ENCODE assay signal across 12 mouse cellular contexts in genomic region chr4:150137368-150138083, GRCm38 (mm10). TPM values are rescaled to one million over a fixed set of nuclear protein-coding genes. Genes with fewer than 3 reads are reported as not detected.
DNase-seq lines count a peak whose midpoint lies in the region; ATAC-seq and TF ChIP-seq lines count a peak whose summit lies in the region.
"Had no signal": no experiment of that assay in that cellular context is flagged by ENCODE, and none has a peak within 500 bp of the region (broad histone marks: within the 10 kb centered on the region; RNA-seq: fewer than 3 reads in every experiment).

No protein-coding gene starts in this region.

- no peak for TF ChIP-seq CTCF in stomach, postnatal 0 days (IDR thresholded peaks at IDR 0.05; ENCODE audit: low read depth)
- TF ChIP-seq CTCF in liver, embryonic 14.5 days (IDR thresholded peaks at IDR 0.05; ENCODE audit: low read depth) = no peak

- H3K36me3 ChIP-seq in forebrain, embryonic 11.5 days (ENCODE audit: control insufficient read depth, insufficient read depth, low read length) = no peaks in the 10 kb centered on the region
- no peaks in the 10 kb centered on the region for H3K36me3 ChIP-seq in forebrain, embryonic 15.5 days
- no peaks in the 10 kb centered on the region for H3K36me3 ChIP-seq in stomach, embryonic 15.5 days
- H3K36me3 ChIP-seq in stomach, postnatal 0 days (ENCODE audit: control insufficient read depth, insufficient read depth, low read length) = no peaks in the 10 kb centered on the region
- no peaks in the 10 kb centered on the region for H3K36me3 ChIP-seq in liver, embryonic 14.5 days (replicated peaks; ENCODE audit: control insufficient read depth, insufficient read depth, low read depth)

- H3K4me2 ChIP-seq in forebrain, embryonic 11.5 days (ENCODE audit: low read depth, low read length, severe bottlenecking) = no peak overlapping the region
- H3K4me2 ChIP-seq in forebrain, embryonic 15.5 days (replicated peaks) = no peak overlapping the region
- H3K4me2 ChIP-seq in stomach, embryonic 15.5 days = peak overlapping the region; percentile 53
- H3K4me2 ChIP-seq in stomach, postnatal 0 days (replicated peaks; ENCODE audit: low read depth) = no peak overlapping the region
- H3K4me2 ChIP-seq in liver, embryonic 14.5 days (ENCODE audit: low read depth) = peak overlapping the region; percentile 52

- no peak overlapping the region for H3K9ac ChIP-seq in forebrain, embryonic 11.5 days (ENCODE audit: low read length)
- no peak overlapping the region for H3K9ac ChIP-seq in forebrain, embryonic 15.5 days (replicated peaks)
- H3K9ac ChIP-seq in stomach, embryonic 15.5 days = no peak overlapping the region
- H3K9ac ChIP-seq in stomach, postnatal 0 days (ENCODE audit: low read length) = no peak overlapping the region
- H3K9ac ChIP-seq in liver, embryonic 14.5 days (replicated peaks) = no peak overlapping the region

- H3K9me3 ChIP-seq in forebrain, embryonic 11.5 days (ENCODE audit: control insufficient read depth, low read length) = no peaks in the 10 kb centered on the region
- H3K9me3 ChIP-seq in forebrain, embryonic 15.5 days = no peaks in the 10 kb centered on the region
- H3K9me3 ChIP-seq in stomach, embryonic 15.5 days = no peaks in the 10 kb centered on the region
- no peaks in the 10 kb centered on the region for H3K9me3 ChIP-seq in stomach, postnatal 0 days (ENCODE audit: control insufficient read depth, low read length)
- no peaks in the 10 kb centered on the region for H3K9me3 ChIP-seq in liver, embryonic 14.5 days (ENCODE audit: control insufficient read depth, low read length)

- H3K4me1 ChIP-seq in forebrain, embryonic 11.5 days (replicated peaks; ENCODE audit: control insufficient read depth, insufficient read depth, low read length) = peaks cover 6% of the 10 kb centered on the region
- H3K4me1 ChIP-seq in forebrain, embryonic 15.5 days = peaks cover 9% of the 10 kb centered on the region
- H3K4me1 ChIP-seq in stomach, embryonic 15.5 days = peaks cover 15% of the 10 kb centered on the region
- H3K4me1 ChIP-seq in stomach, postnatal 0 days (replicated peaks; ENCODE audit: control insufficient read depth, insufficient read depth) = no peaks in the 10 kb centered on the region
- peaks cover 2 to 10% of the 10 kb centered on the region in 2 experiments; a peak in 2 of 4 replicates for H3K4me1 ChIP-seq in liver, embryonic 14.5 days (replicated peaks; ENCODE audit: control insufficient read depth in 2 of 2, insufficient read depth in 2 of 2, low read length in 1 of 2)

- H3K27ac ChIP-seq in forebrain, embryonic 11.5 days (ENCODE audit: low read depth, low read length) = no peak overlapping the region
- no peak overlapping the region for H3K27ac ChIP-seq in forebrain, embryonic 15.5 days (replicated peaks)
- no peak overlapping the region for H3K27ac ChIP-seq in stomach, embryonic 15.5 days
- H3K27ac ChIP-seq in stomach, postnatal 0 days (replicated peaks) = no peak overlapping the region
- no peak overlapping the region for H3K27ac ChIP-seq in liver, embryonic 14.5 days
- H3K27ac ChIP-seq: kidney, postnatal 0 days; macrophage had no signal

- no peak for DNase-seq in forebrain, embryonic 11.5 days (ENCODE audit: low spot score)
- DNase-seq in stomach, postnatal 0 days (ENCODE audit: low spot score) = no peak
- DNase-seq in liver, embryonic 14.5 days (ENCODE audit: low read depth in 3 of 3, low spot score in 3 of 3) = no peak
- DNase-seq in left cerebral cortex, adult 11 months (ENCODE audit: low spot score) = no peak
- DNase-seq in layer of hippocampus, postnatal 36 days = no peak
- no peak for DNase-seq in gastrocnemius, postnatal 4 days (ENCODE audit: low spot score in 2 of 2)

- TF ChIP-seq EP300 in stomach, postnatal 0 days (optimal IDR thresholded peaks at IDR 0.05) = no peak
- TF ChIP-seq EP300 in liver, embryonic 14.5 days (IDR thresholded peaks at IDR 0.05; ENCODE audit: low read depth) = no peak

- 87% methylated on average over 7 of the region's 7 CpGs for WGBS in forebrain, embryonic 11.5 days
- WGBS in forebrain, embryonic 15.5 days = 85% methylated on average over 7 of the region's 7 CpGs
- WGBS in stomach, embryonic 15.5 days = 83% methylated on average over 7 of the region's 7 CpGs
- WGBS in stomach, postnatal 0 days = 88% methylated on average over 7 of the region's 7 CpGs
- WGBS in liver, embryonic 14.5 days (ENCODE audit: insufficient replicate concordance) = 71% methylated on average over 7 of the region's 7 CpGs

- H3K27me3 ChIP-seq in forebrain, embryonic 11.5 days (ENCODE audit: control insufficient read depth, insufficient read depth, low read length) = no peaks in the 10 kb centered on the region
- no peaks in the 10 kb centered on the region for H3K27me3 ChIP-seq in forebrain, embryonic 15.5 days
- no peaks in the 10 kb centered on the region for H3K27me3 ChIP-seq in stomach, embryonic 15.5 days (replicated peaks)
- no peaks in the 10 kb centered on the region for H3K27me3 ChIP-seq in stomach, postnatal 0 days (ENCODE audit: control insufficient read depth, insufficient read depth, low read length)
- H3K27me3 ChIP-seq in liver, embryonic 14.5 days (ENCODE audit: control insufficient read depth, insufficient read depth, low read length) = no peaks in the 10 kb centered on the region

- ATAC-seq in forebrain, embryonic 11.5 days (replicated peaks; ENCODE audit: low FRiP score) = peak; percentile 9; the same call in 1 of the 2 replicates
- no peak for ATAC-seq in forebrain, embryonic 15.5 days (replicated peaks)
- no peak for ATAC-seq in stomach, embryonic 15.5 days (ENCODE audit: insufficient read depth, low FRiP score, low read depth)
- ATAC-seq in stomach, postnatal 0 days (ENCODE audit: low FRiP score, low TSS enrichment) = no peak
- no peak for ATAC-seq in liver, embryonic 14.5 days (ENCODE audit: insufficient read depth)

- H3K4me3 ChIP-seq in forebrain, embryonic 11.5 days (ENCODE audit: low read depth, low read length) = no peak overlapping the region
- H3K4me3 ChIP-seq in forebrain, embryonic 15.5 days = no peak overlapping the region
- H3K4me3 ChIP-seq in stomach, embryonic 15.5 days (replicated peaks) = no peak overlapping the region; the same call in 1 of the 2 replicates
- H3K4me3 ChIP-seq in stomach, postnatal 0 days (ENCODE audit: low read depth, low read length) = no peak overlapping the region
- no peak overlapping the region for H3K4me3 ChIP-seq in liver, embryonic 14.5 days (ENCODE audit: insufficient read depth in 1 of 2, low read depth in 2 of 2, low read length in 2 of 2)

RNA-seq across cellular contexts. Expression of gene Slc2a7, which starts 11.2 kb away (rescaled TPM):
- polyA plus RNA-seq in forebrain, embryonic 11.5 days (2014; fragmentation: Nextera tagmentation; extraction: Ambion mirVana) = not detected in 2 replicates
- not detected in 2 replicates for polyA plus RNA-seq in forebrain, embryonic 15.5 days (2015; fragmentation: Nextera tagmentation; extraction: Ambion mirVana)
- 0.08 and 0.15 TPM in 2 replicates for polyA plus RNA-seq in stomach, embryonic 15.5 days (2015; fragmentation: Nextera tagmentation; extraction: Ambion mirVana)
- polyA plus RNA-seq in stomach, postnatal 0 days (2015; fragmentation: Nextera tagmentation; extraction: Ambion mirVana) = 0.24 TPM in 1 of 2 replicates, not detected in the other
- 0.04 TPM in 1 of 2 replicates, not detected in the other for polyA plus RNA-seq in liver, embryonic 14.5 days (2012; rRNA removed)
- polyA plus RNA-seq in liver, embryonic 14.5 days (2014; fragmentation: Nextera tagmentation; extraction: Ambion mirVana) = 0.24 TPM in 1 of 2 replicates, not detected in the other
- not detected for total RNA-seq in layer of hippocampus, postnatal 36 days (2021)
- total RNA-seq in gastrocnemius, postnatal 4 days (2021) = not detected
- total RNA-seq: adrenal gland, postnatal 36 days; granulocyte monocyte progenitor cell, adult 5-6 weeks had no signal
- polyA plus RNA-seq: kidney, postnatal 0 days; macrophage had no signal

RNA-seq across cellular contexts. Expression of gene Slc2a5, which starts 18.4 kb away (rescaled TPM):
- 1.1 and 1.8 TPM in 2 replicates for polyA plus RNA-seq in forebrain, embryonic 11.5 days (2014; fragmentation: Nextera tagmentation; extraction: Ambion mirVana)
- polyA plus RNA-seq in forebrain, embryonic 15.5 days (2015; fragmentation: Nextera tagmentation; extraction: Ambion mirVana) = 1.9 and 2.4 TPM in 2 replicates
- 1.6 and 2.4 TPM in 2 replicates for polyA plus RNA-seq in stomach, embryonic 15.5 days (2015; fragmentation: Nextera tagmentation; extraction: Ambion mirVana)
- polyA plus RNA-seq in stomach, postnatal 0 days (2015; fragmentation: Nextera tagmentation; extraction: Ambion mirVana) = 0.76 and 0.80 TPM in 2 replicates
- 0.08 and 0.19 TPM in 2 replicates for polyA plus RNA-seq in liver, embryonic 14.5 days (2012; rRNA removed)
- polyA plus RNA-seq in liver, embryonic 14.5 days (2014; fragmentation: Nextera tagmentation; extraction: Ambion mirVana) = 0.18 and 0.43 TPM in 2 replicates
- 1 to 10 TPM; 3.8 to 5.7 TPM for total RNA-seq in layer of hippocampus, postnatal 36 days (2021)
- total RNA-seq in gastrocnemius, postnatal 4 days (2021) = 1 to 10 TPM; 4.1 to 5.3 TPM
- total RNA-seq: granulocyte monocyte progenitor cell, adult 5-6 weeks had no signal

RNA-seq across cellular contexts. Expression of gene Gpr157, which starts 50.4 kb away (rescaled TPM):
- polyA plus RNA-seq in forebrain, embryonic 11.5 days (2014; fragmentation: Nextera tagmentation; extraction: Ambion mirVana) = 0.21 and 0.24 TPM in 2 replicates
- polyA plus RNA-seq in forebrain, embryonic 15.5 days (2015; fragmentation: Nextera tagmentation; extraction: Ambion mirVana) = 0.20 and 0.23 TPM in 2 replicates
- 1.2 and 1.3 TPM in 2 replicates for polyA plus RNA-seq in stomach, embryonic 15.5 days (2015; fragmentation: Nextera tagmentation; extraction: Ambion mirVana)
- 0.55 and 0.75 TPM in 2 replicates for polyA plus RNA-seq in stomach, postnatal 0 days (2015; fragmentation: Nextera tagmentation; extraction: Ambion mirVana)
- 0.25 and 0.31 TPM in 2 replicates for polyA plus RNA-seq in liver, embryonic 14.5 days (2012; rRNA removed)
- polyA plus RNA-seq in liver, embryonic 14.5 days (2014; fragmentation: Nextera tagmentation; extraction: Ambion mirVana) = 0.05 and 0.08 TPM in 2 replicates
- 1 to 10 TPM; 1.2 to 1.3 TPM for total RNA-seq in layer of hippocampus, postnatal 36 days (2021)
- 10 to 100 TPM; 19.6 to 20.1 TPM for total RNA-seq in gastrocnemius, postnatal 4 days (2021)

Comparison
In these comparisons a context has a peak if more than half of its experiments do, and no peak if none do; other contexts are left out.
1. H3K4me2 ChIP-seq: peak in stomach, embryonic 15.5 days (single experiment) and liver, embryonic 14.5 days (single experiment); none in forebrain, embryonic 11.5 days (single experiment), forebrain, embryonic 15.5 days (single experiment) and stomach, postnatal 0 days (single experiment).